Mouse (Mus musculus): Measurements from ENCODE around the gene A830031A19Rik. TPM values are rescaled to one million over a fixed set of nuclear protein-coding genes. Genes with fewer than 3 reads are reported as not detected.

A830031A19Rik gene
- polyA plus RNA-seq, 1 experiment from 2014 or later, result not detected

GRCm38 (mm10) chr11:24050032-24050757, 24.7 kb downstream of the A830031A19Rik start:
- Histone ChIP-seq H3K4me1 (ENCODE audit: control insufficient read depth, insufficient read depth, low read length) (peaks cover 3% of the 10 kb centered on the region; the same call in 1 of the 2 replicates), H3K4me2 (ENCODE audit: low read depth, low read length) (no peak overlapping the region)

GRCm38 (mm10) chr11:24049226-24050031, 25.4 kb downstream of the A830031A19Rik start:
- 0 out of 2 replicates have a peak, but pooled peaks cover 2% of the 10 kb centered on the region for H3K9me3 ChIP-seq (replicated peaks; ENCODE audit: control insufficient read depth, low read length)
- H3K27me3 ChIP-seq (ENCODE audit: control insufficient read depth, insufficient read depth, low read length), result no peaks in the 10 kb centered on the region
- H3K27ac ChIP-seq (ENCODE audit: low read length), result no peak overlapping the region
- peak overlapping the region; percentile 70 for H3K4me3 ChIP-seq (ENCODE audit: low read length)
- peaks cover 3% of the 10 kb centered on the region; the same call in 1 of the 2 replicates for H3K4me1 ChIP-seq (ENCODE audit: control insufficient read depth, insufficient read depth, low read length)
- H3K4me2 ChIP-seq (ENCODE audit: low read depth, low read length), result peak overlapping the region; percentile 78
- H3K36me3 ChIP-seq (ENCODE audit: control insufficient read depth, insufficient read depth), result no peaks in the 10 kb centered on the region
- peak overlapping the region; percentile 78 for H3K9ac ChIP-seq (ENCODE audit: low read length)
- whole genome bisulfite sequencing, result 4% methylated on average over 28 of the region's 28 CpGs
- peak; percentile 45; the same call in 1 of the 2 replicates for ATAC-seq (replicated peaks; ENCODE audit: extremely low read depth, insufficient read depth, low FRiP score)

More at GRCm38 (mm10) chr11:24050032-24050757, 24.7 kb downstream of the A830031A19Rik start:
- Histone ChIP-seq H3K9ac (ENCODE audit: low read length) (no peak overlapping the region), H3K9me3 (replicated peaks; ENCODE audit: control insufficient read depth, low read length) (0 out of 2 replicates have a peak, but pooled peaks cover 2% of the 10 kb centered on the region), H3K27me3 (ENCODE audit: control insufficient read depth, insufficient read depth, low read length) (no peaks in the 10 kb centered on the region), H3K27ac (ENCODE audit: low read length) (no peak overlapping the region), H3K36me3 (ENCODE audit: control insufficient read depth, insufficient read depth) (no peaks in the 10 kb centered on the region), H3K4me3 (ENCODE audit: low read length) (no peak overlapping the region)
- WGBS, result 82% methylated on average over 11 of the region's 11 CpGs
- no peak for ATAC-seq (replicated peaks; ENCODE audit: extremely low read depth, insufficient read depth, low FRiP score)

GRCm38 (mm10) chr11:24044025-24044424, 30.8 kb downstream of the A830031A19Rik start:
- WGBS, result 31% methylated on average over 6 of the region's 6 CpGs
- no peak for ATAC-seq (replicated peaks; ENCODE audit: extremely low read depth, insufficient read depth, low FRiP score)
- no peaks in the 10 kb centered on the region for H3K27me3 ChIP-seq (ENCODE audit: control insufficient read depth, insufficient read depth, low read length)
- H3K36me3 ChIP-seq (ENCODE audit: control insufficient read depth, insufficient read depth), result no peaks in the 10 kb centered on the region
- no peak overlapping the region for H3K4me2 ChIP-seq (ENCODE audit: low read depth, low read length)
- no peaks in the 10 kb centered on the region for H3K9me3 ChIP-seq (replicated peaks; ENCODE audit: control insufficient read depth, low read length)
- H3K4me1 ChIP-seq (ENCODE audit: control insufficient read depth, insufficient read depth, low read length), result no peaks in the 10 kb centered on the region
- H3K9ac ChIP-seq (ENCODE audit: low read length), result no peak overlapping the region
- H3K4me3 ChIP-seq (ENCODE audit: low read length), result no peak overlapping the region
- no peak overlapping the region for H3K27ac ChIP-seq (ENCODE audit: low read length)

- Histone ChIP-seq H3K27ac (ENCODE audit: low read length) (no peak overlapping the region), H3K4me1 (ENCODE audit: control insufficient read depth, insufficient read depth, low read length) (peaks cover 4% of the 10 kb centered on the region; the same call in 1 of the 2 replicates), H3K4me2 (ENCODE audit: low read depth, low read length) (no peak overlapping the region), H3K27me3 (ENCODE audit: control insufficient read depth, insufficient read depth, low read length) (no peaks in the 10 kb centered on the region), H3K9me3 (replicated peaks; ENCODE audit: control insufficient read depth, low read length) (no peaks in the 10 kb centered on the region), H3K9ac (ENCODE audit: low read length) (no peak overlapping the region), H3K4me3 (ENCODE audit: low read length) (no peak overlapping the region), H3K36me3 (ENCODE audit: control insufficient read depth, insufficient read depth) (no peaks in the 10 kb centered on the region)
- ATAC-seq (replicated peaks; ENCODE audit: extremely low read depth, insufficient read depth, low FRiP score), result no peak
- 43% methylated on average over 1 of the region's 1 CpGs for WGBS
Measured at GRCm38 (mm10) chr11:24020760-24021159, 54.1 kb downstream of the A830031A19Rik start.

- ATAC-seq (replicated peaks; ENCODE audit: extremely low read depth, insufficient read depth, low FRiP score), result no peak
Measured at GRCm38 (mm10) chr11:24018783-24019182, 56.1 kb downstream of the A830031A19Rik start.

GRCm38 (mm10) chr11:24016647-24017179, 58.1 kb downstream of the A830031A19Rik start:
- Histone ChIP-seq H3K9ac (ENCODE audit: low read length) (no peak overlapping the region), H3K36me3 (ENCODE audit: control insufficient read depth, insufficient read depth) (no peaks in the 10 kb centered on the region), H3K4me1 (ENCODE audit: control insufficient read depth, insufficient read depth, low read length) (peaks cover 8% of the 10 kb centered on the region; the same call in 1 of the 2 replicates), H3K27ac (ENCODE audit: low read length) (no peak overlapping the region), H3K27me3 (ENCODE audit: control insufficient read depth, insufficient read depth, low read length) (no peaks in the 10 kb centered on the region), H3K9me3 (replicated peaks; ENCODE audit: control insufficient read depth, low read length) (no peaks in the 10 kb centered on the region), H3K4me2 (ENCODE audit: low read depth, low read length) (no peak overlapping the region), H3K4me3 (ENCODE audit: low read length) (no peak overlapping the region)
- WGBS, result 20% methylated on average over 2 of the region's 2 CpGs
- no peak for ATAC-seq (replicated peaks; ENCODE audit: extremely low read depth, insufficient read depth, low FRiP score)

More at GRCm38 (mm10) chr11:24018783-24019182, 56.1 kb downstream of the A830031A19Rik start:
- no peaks in the 10 kb centered on the region for H3K27me3 ChIP-seq (ENCODE audit: control insufficient read depth, insufficient read depth, low read length)
- H3K9ac ChIP-seq (ENCODE audit: low read length), result no peak overlapping the region
- 67% methylated on average over 2 of the region's 2 CpGs for WGBS
- no peaks in the 10 kb centered on the region for H3K9me3 ChIP-seq (replicated peaks; ENCODE audit: control insufficient read depth, low read length)
- H3K4me2 ChIP-seq (ENCODE audit: low read depth, low read length), result no peak overlapping the region
- no peak overlapping the region for H3K27ac ChIP-seq (ENCODE audit: low read length)
- H3K4me1 ChIP-seq (ENCODE audit: control insufficient read depth, insufficient read depth, low read length), result peaks cover 4% of the 10 kb centered on the region; the same call in 1 of the 2 replicates
- no peak overlapping the region for H3K4me3 ChIP-seq (ENCODE audit: low read length)
- no peaks in the 10 kb centered on the region for H3K36me3 ChIP-seq (ENCODE audit: control insufficient read depth, insufficient read depth)

GRCm38 (mm10) chr11:24016049-24016448, 58.8 kb downstream of the A830031A19Rik start:
- Histone ChIP-seq H3K27me3 (ENCODE audit: control insufficient read depth, insufficient read depth, low read length) (no peaks in the 10 kb centered on the region), H3K4me2 (ENCODE audit: low read depth, low read length) (no peak overlapping the region), H3K36me3 (ENCODE audit: control insufficient read depth, insufficient read depth) (no peaks in the 10 kb centered on the region), H3K4me1 (ENCODE audit: control insufficient read depth, insufficient read depth, low read length) (peaks cover 8% of the 10 kb centered on the region; the same call in 1 of the 2 replicates), H3K9me3 (replicated peaks; ENCODE audit: control insufficient read depth, low read length) (no peaks in the 10 kb centered on the region), H3K9ac (ENCODE audit: low read length) (no peak overlapping the region), H3K4me3 (ENCODE audit: low read length) (no peak overlapping the region), H3K27ac (ENCODE audit: low read length) (no peak overlapping the region)
- 90% methylated on average over 3 of the region's 3 CpGs for WGBS
- no peak for ATAC-seq (replicated peaks; ENCODE audit: extremely low read depth, insufficient read depth, low FRiP score)

GRCm38 (mm10) chr11:24014642-24015041, 60.2 kb downstream of the A830031A19Rik start:
- no peak for ATAC-seq (replicated peaks; ENCODE audit: extremely low read depth, insufficient read depth, low FRiP score)
- no peaks in the 10 kb centered on the region for H3K9me3 ChIP-seq (replicated peaks; ENCODE audit: control insufficient read depth, low read length)
- 73% methylated on average over 5 of the region's 5 CpGs for WGBS
- no peak overlapping the region for H3K4me3 ChIP-seq (ENCODE audit: low read length)
- no peak overlapping the region for H3K9ac ChIP-seq (ENCODE audit: low read length)
- no peak overlapping the region for H3K27ac ChIP-seq (ENCODE audit: low read length)
- H3K36me3 ChIP-seq (ENCODE audit: control insufficient read depth, insufficient read depth), result no peaks in the 10 kb centered on the region
- no peak overlapping the region for H3K4me2 ChIP-seq (ENCODE audit: low read depth, low read length)
- peaks cover 5% of the 10 kb centered on the region; the same call in 1 of the 2 replicates for H3K4me1 ChIP-seq (ENCODE audit: control insufficient read depth, insufficient read depth, low read length)
- no peaks in the 10 kb centered on the region for H3K27me3 ChIP-seq (ENCODE audit: control insufficient read depth, insufficient read depth, low read length)

Measured in heart, embryonic 16.5 days (tissue).